Mouse (Mus musculus) spleen, adult 2 months (tissue): ENCODE measurements around the gene Gm11937. TPM values are rescaled to one million over a fixed set of nuclear protein-coding genes. Genes with fewer than 3 reads are reported as not detected.
"Not testable (repeated sequence)": the region's sequence is repeated elsewhere in the genome, so short reads cannot be mapped to it uniquely, and the experiment has no call there.

Source experiments
- DNase-seq, 2 experiments: peaks; one replicate each; pipeline versions ENCODE4 v3.0.0 to v3.0.0-alpha.2; 2012 to 2021; ENCODE audit warnings: low spot score in 2 of 2, low read depth in 1 of 2
- H3K27ac ChIP-seq: fragments of 200-500 bp; 2 replicates; pipeline ENCODE4 v1.5.1; 2012; ENCODE audit warnings: low read length, inconsistent platforms; ENCODE audit not compliant: insufficient read depth
- H3K27me3 ChIP-seq: fragments of 200-500 bp; 2 replicates; pipeline ENCODE4 v1.6.1; 2012; ENCODE audit warnings: mild to moderate bottlenecking, moderate library complexity, low read length, inconsistent platforms; ENCODE audit not compliant: control insufficient read depth, insufficient read depth
- H3K36me3 ChIP-seq: fragments of 200-500 bp; 2 replicates; pipeline ENCODE4 v1.6.1; 2012; ENCODE audit warnings: mild to moderate bottlenecking, low read length, inconsistent platforms; ENCODE audit not compliant: control insufficient read depth, insufficient read depth
- H3K4me1 ChIP-seq: fragments of 200-500 bp; 2 replicates; pipeline ENCODE4 v1.6.1; 2011; ENCODE audit warnings: inconsistent platforms; ENCODE audit not compliant: control insufficient read depth, insufficient read depth, insufficient read length
- H3K4me3 ChIP-seq: fragments of 200-500 bp; 2 replicates; pipeline ENCODE4 v1.5.1; 2011; ENCODE audit warnings: mild to moderate bottlenecking, inconsistent platforms; ENCODE audit not compliant: insufficient read depth, insufficient read length; ENCODE audit errors: extremely low read depth
- CTCF ChIP-seq: fragments of 200-500 bp; IDR thresholded peaks from 2 replicates; pipeline ENCODE4 v1.5.1; 2011; ENCODE audit warnings: mild to moderate bottlenecking, inconsistent platforms; ENCODE audit not compliant: insufficient read depth, insufficient read length, insufficient replicate concordance; ENCODE audit errors: extremely low read depth
- POLR2A ChIP-seq: fragments of 200-500 bp; IDR thresholded peaks from 2 replicates; pipeline ENCODE4 v1.6.1; 2011; ENCODE audit warnings: low read depth, low read length, inconsistent platforms
- WGBS: fragments of 180-500 bp; shearing (Covaris S2); methylation state at CpG from one replicate; pipeline ENCODE4 v1.1.7; 2018; 5-methylcytosine and 5-hydroxymethylcytosine counted together
- polyA plus RNA-seq: library from polyadenylated mRNA; depleted of rRNA; stranded (reverse); fragments of >200 nt; gene quantifications from 2 replicates; pipeline ENCODE4 v1.2.3, GENCODE M21; 2012; rRNA removed

The Gm11937 gene
- not detected in 2 replicates for polyA plus RNA-seq

- not testable (repeated sequence) for DNase-seq, H3K36me3 ChIP-seq, H3K4me1 ChIP-seq, H3K27me3 ChIP-seq, H3K27ac ChIP-seq, H3K4me3 ChIP-seq
- 73% methylated on average over 2 of the region's 2 CpGs for WGBS
Measured at GRCm38 (mm10) chr11:99610089-99610488, at the start of gene Gm11937. Gene Gm11937 (minus strand): TSS chr11:99610189.

GRCm38 (mm10) chr11:99659256-99659655 lies 49.3 kb upstream of the Gm11937 start:
- Histone ChIP-seq H3K4me3 (no peak overlapping the region), H3K27ac (no peak overlapping the region), H3K4me1 (no peaks in the 10 kb centered on the region), H3K27me3 (no peaks in the 10 kb centered on the region), H3K36me3 (no peaks in the 10 kb centered on the region)
- TF ChIP-seq CTCF, result no peak
- no peak for TF ChIP-seq POLR2A
- 93% methylated on average over 4 of the region's 4 CpGs for WGBS
- DNase-seq, result no peak

- 51% methylated on average over 10 of the region's 10 CpGs for WGBS
- DNase-seq, H3K4me1 ChIP-seq, H3K27me3 ChIP-seq, H3K4me3 ChIP-seq, H3K27ac ChIP-seq, H3K36me3 ChIP-seq: not testable (repeated sequence)
Measured at GRCm38 (mm10) chr11:99658467-99659010, 48.5 kb upstream of the Gm11937 start, which contains the start of gene Gm11563. Gene Gm11563 (minus strand): TSS chr11:99658960.

GRCm38 (mm10) chr11:99657051-99657450 lies 47.1 kb upstream of the Gm11937 start:
- Histone ChIP-seq H3K27me3 (no peaks in the 10 kb centered on the region), H3K4me1 (no peaks in the 10 kb centered on the region), H3K4me3 (no peak overlapping the region), H3K27ac (no peak overlapping the region), H3K36me3 (no peaks in the 10 kb centered on the region)
- no peak for DNase-seq
- no peak for TF ChIP-seq CTCF
- TF ChIP-seq POLR2A, result no peak
- 61% methylated on average over 5 of the region's 5 CpGs for WGBS

- no peak within 1 kb of the TSS for H3K4me3 ChIP-seq
- whole genome bisulfite sequencing, result 72% methylated on average over 2 of the region's 2 CpGs
- DNase-seq, result no peak
- no peaks in the 10 kb centered on the region for H3K36me3 ChIP-seq
- no peaks in the 10 kb centered on the region for H3K27me3 ChIP-seq
- no peak for TF ChIP-seq POLR2A
- no peak for TF ChIP-seq CTCF
- H3K27ac ChIP-seq, result no peak within 1 kb of the TSS
- H3K4me1 ChIP-seq, result no peaks in the 10 kb centered on the region
Measured at GRCm38 (mm10) chr11:99650136-99650535, 40.1 kb upstream of the Gm11937 start, which contains the start of gene Gm11555. Gene Gm11555 (minus strand): TSS chr11:99650236.

- Histone ChIP-seq H3K27ac (no peak overlapping the region), H3K27me3 (no peaks in the 10 kb centered on the region), H3K36me3 (no peaks in the 10 kb centered on the region), H3K4me1 (no peaks in the 10 kb centered on the region), H3K4me3 (no peak overlapping the region)
- DNase-seq, result no peak
- no peak for TF ChIP-seq CTCF
- TF ChIP-seq POLR2A, result no peak
- WGBS, result 88% methylated on average over 15 of the region's 15 CpGs
Measured at GRCm38 (mm10) chr11:99646444-99646843, 36.5 kb upstream of the Gm11937 start.

DNA sequence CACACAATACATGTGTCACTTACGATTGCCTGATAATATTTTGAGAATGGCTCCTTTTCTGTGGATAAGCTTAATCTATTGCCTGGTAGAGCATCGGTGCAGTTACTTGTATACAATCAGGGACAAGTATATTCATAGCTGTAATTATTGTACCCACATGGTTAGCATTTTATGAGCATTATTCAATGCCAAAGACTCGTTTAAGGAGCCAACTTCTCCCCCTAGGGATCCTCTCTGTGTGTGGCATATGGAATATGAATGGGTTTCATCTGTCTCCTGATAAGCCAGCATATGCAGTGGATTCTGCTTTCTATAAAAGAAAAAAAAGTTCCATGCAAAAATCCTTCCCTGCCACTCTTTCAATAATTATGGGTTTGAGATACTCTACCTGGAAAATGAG lies 34.4 kb upstream of the Gm11937 start:
- no peaks in the 10 kb centered on the region for H3K4me1 ChIP-seq
- 77% methylated on average over 3 of the region's 3 CpGs for WGBS
- no peak for TF ChIP-seq CTCF
- TF ChIP-seq POLR2A, result no peak
- no peaks in the 10 kb centered on the region for H3K36me3 ChIP-seq
- no peak for DNase-seq
- no peak overlapping the region for H3K4me3 ChIP-seq
- no peak overlapping the region for H3K27ac ChIP-seq
- no peaks in the 10 kb centered on the region for H3K27me3 ChIP-seq

- not testable (repeated sequence) for H3K36me3 ChIP-seq, H3K4me3 ChIP-seq, H3K27ac ChIP-seq, DNase-seq, H3K4me1 ChIP-seq, H3K27me3 ChIP-seq
- WGBS, result 80% methylated on average over 9 of the region's 9 CpGs
Measured at GRCm38 (mm10) chr11:99643635-99644139, 33.7 kb upstream of the Gm11937 start, which contains the start of gene Krtap4-7. Gene Krtap4-7 (minus strand): TSS chr11:99644089.
